Mouse (Mus musculus) lung, adult 18-20 months (tissue): Measurements from ENCODE around the gene Elavl1.
"Not testable (repeated sequence)": the region's sequence is repeated elsewhere in the genome, so short reads cannot be mapped to it uniquely, and the experiment has no call there.

Experiments
- DNase-seq, 2 experiments: peaks; one replicate each; pipeline ENCODE4 v3.0.0; 2022; ENCODE audit warnings: mixed read lengths in 2 of 2

The Elavl1 gene

DNA sequence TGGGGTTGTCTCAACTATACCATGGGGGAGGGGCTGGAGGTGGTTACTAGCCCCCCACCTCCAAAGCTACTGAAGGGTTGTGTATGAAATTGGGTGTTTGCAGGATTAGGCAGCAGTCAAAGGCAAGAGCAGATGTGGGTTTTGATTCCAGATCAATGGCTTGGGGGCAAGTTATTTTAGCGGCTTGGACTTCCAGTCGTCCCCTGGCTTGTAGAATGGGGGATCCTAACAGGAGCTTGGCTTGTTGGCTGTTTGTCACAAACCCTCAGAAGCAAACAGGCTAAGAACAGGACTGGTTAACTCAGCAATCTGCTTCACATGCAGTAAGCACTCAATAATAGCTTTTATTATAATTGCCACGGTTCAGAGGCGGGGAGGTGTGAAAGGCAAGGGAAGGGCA lies 67.9 kb downstream of the Elavl1 start:
- no peak for DNase-seq

DNA sequence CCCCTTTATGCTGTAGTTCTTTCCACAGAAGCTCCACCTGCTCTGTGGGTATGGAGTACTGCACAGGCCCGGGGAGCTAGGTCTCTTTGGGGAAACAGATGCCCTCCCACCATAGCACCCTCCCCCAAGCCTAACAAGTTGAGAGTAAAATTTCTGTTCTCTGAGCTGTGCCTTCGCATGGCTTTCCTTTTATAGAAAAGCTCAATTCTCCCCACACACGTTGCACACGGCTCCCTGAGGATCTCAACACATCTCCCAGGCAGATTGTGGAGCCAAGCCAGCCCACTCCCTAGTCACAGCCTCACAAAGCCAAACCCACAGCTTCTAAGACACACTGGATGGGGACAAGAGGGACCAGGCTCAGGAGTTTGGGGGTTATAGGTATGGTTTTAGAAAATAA lies 68.3 kb downstream of the Elavl1 start:
- DNase-seq = no peak

DNA sequence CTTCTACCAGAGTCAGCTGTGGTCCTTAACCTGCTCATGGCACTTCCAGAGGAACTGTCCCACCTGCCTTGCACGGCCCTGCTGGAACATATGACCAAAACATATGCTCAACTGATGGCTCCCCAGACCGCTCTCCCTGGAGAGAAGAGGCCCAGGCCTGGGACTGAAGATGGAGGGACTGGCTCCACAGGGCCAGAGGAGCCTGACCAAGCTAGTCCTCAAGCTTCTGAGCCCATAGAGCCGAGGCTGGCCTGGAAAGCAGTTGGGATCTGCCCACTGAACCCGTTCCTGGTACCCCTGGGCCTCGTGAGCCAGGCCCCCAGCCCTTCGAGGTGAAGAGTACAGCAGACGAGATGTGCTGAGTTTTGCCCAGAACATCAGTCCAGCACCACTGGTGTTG lies 69.7 kb downstream of the Elavl1 start:
- DNase-seq = not testable (repeated sequence)

DNA sequence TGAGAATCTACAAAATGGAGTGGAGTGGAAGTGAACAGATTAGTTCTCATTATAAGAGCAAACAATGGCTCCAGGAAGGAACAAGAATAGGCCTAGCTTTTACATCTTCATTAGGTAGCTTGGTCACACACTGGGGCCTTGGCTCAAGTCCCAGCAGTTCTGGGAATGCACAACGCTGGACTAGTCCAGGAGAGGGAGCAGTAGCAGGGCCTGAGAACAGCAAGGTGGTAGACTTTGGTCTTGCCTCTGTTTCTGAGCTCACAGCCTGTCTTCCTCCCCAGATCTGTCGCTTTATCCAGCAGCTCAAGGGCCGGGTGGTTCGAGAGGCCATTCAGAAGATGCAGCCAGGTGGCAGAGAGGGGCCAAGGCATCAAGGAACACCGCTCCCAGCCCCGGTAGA lies 71.2 kb downstream of the Elavl1 start:
- peak in 1 of 2 experiments; percentile 34 for DNase-seq

DNA sequence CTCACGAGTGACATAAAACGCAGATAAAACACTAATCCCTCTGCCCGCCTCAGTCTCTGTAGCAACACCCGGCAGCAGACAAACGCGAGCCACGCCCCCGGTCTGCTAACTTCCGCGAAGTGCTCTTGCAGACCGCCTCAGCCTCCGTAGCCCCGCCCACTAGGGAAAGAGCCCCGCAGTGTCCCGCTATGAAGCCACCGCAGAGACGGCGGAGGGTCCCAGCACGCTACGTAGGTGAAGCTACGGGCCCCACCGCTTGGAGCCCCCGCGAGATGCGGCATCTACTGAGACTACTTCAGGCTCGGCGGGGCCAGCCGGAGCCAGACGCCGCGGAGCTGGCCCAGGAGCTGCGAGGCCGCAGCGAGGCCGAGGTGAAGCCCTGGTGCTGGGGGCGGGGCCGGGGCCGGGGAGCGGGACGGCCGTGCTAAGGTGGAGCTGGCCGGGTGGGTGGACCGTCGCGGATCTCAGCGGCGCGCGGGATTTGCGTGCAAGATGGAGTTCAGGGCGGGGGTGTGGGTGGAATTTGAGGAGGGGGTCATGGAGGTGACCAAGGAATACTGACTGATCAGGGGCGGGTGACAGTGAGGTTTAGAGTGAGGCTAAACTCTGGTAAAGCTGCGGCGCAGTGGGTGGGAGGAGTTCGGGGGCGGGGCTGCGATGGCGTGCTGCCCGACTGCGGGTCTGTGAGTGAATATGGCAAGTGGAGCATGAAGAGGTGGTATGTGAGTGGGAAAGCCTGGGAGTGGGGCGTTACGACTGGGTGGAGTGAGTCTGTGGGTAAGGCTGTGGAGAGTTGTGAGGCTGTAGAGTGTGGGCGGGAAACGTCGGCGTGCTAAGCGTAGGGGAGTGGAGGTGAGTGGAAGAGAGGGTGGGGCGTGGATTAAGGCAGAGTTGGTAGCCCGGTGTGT lies 72.0 kb downstream of the Elavl1 start, which contains the start of gene Snapc2:
Gene Snapc2, plus strand, starts transcription at position 147 of the 908 bp plus-strand sequence.
- peak; percentile 95 to 97 for DNase-seq

DNA sequence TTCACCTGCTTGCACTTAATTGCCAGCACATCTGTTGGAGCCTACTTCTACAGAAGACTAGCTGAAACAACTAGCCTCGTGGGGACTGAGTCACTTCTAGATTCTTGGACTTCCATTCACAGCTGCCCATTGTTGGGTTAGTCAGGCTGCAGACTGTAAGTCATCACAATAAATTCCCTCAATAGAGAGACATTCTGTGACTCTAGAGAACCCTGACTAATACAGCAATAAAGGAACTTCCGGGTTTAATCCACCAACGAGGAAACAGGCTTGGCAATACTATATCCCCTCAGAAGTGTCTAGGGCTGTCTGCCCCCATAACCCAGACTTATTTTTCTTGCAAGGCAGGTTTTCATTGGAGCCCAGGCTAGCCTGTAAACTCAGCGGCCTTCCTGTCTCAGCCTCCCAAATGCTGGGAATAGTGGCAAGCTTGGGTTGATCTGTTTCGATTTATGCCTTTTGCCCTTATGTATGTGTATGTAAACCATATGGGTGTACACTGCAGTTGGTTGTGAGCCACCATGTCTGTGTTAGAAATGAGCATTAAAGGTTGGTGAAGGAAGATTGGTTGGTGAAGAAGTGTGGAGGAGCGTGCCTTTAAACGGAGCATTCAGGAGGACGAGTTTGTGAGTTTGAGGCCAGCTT lies 73.0 kb downstream of the Elavl1 start:
- DNase-seq = no peak

DNA sequence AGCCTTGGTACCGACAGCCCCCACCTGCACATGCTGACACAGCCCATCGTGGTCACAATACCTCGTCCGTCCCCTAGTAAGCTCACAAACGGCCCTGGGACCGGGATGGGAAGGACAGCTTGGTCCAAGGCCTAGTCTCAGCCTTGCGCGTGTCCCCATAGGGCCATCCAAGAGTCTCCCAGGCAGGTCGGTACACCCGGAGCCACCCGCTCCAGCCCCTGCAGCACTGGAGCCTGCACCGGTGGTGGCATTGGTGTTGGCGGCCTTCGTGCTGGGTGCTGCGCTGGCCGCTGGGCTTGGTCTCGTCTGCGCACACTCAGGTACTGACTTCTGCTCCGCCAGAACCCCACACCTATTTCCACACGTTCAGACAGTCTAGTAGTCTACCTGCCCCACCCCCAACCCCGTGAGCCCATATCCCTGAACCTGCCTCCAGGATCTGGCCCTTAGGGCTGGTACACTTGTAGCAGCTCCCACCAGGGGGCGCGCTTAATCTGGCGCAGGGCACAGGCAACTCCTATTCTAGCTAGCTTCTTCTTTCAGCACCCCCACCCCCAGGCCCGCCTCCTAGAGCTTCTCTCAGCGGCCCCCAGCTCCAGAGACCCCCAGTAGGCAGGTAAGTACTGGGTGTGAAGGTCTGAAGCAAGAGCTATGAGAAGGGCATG lies 74.8 kb downstream of the Elavl1 start:
- peak; percentile 75 to 84 for DNase-seq

DNA sequence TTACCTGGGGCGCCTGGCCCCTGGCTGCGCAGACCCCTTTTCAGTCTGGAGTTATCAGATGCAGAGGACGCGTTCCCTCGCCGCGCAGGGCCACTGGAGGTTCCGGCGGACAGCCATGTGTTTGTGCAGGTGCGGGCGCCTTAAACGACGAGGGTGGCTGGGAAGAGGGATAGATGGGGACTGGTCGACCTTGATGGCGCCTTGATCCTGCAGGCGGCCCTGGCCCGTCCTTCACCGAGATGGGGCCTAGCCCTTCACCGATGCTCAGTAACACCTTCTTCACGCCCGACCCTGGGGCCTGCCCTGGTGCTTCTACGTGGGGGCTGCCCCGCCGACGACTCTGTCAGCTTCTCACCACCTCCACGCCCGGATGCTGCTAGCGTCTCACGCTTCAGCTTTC lies 76.0 kb downstream of the Elavl1 start:
- no peak for DNase-seq

DNA sequence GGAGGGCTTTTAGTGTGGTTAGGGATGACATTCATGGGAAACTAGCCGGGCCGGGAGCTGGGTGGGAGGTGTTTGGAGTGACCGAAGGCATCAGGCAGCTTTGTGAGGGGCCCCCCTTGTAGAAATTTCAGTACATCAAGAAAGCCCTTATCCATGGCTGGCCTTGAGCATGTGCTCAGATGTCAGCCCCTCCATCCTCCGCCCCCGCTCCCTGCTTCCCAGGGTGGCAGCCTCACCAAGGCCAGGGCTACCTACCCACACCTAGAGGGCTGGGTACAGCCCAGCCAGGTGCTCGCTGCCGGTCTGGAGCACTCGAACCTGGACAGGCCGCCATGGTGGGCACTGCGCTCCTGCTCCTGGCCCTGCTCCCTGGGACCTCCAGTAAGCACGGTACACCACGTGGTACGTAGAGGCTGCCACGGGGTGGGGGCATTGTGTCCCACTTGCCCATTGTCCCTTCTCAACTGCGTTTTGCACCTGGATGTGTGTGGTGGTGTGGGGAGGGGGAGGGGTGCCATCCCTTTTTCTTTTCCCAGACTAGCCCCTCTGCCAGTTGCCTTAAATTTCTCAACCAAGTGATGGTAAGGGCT lies 77.2 kb downstream of the Elavl1 start, which contains the start of gene Tgfbr3l:
Gene Tgfbr3l, plus strand, starts transcription at position 264 of the 590 bp plus-strand sequence.
- DNase-seq = no peak

DNA sequence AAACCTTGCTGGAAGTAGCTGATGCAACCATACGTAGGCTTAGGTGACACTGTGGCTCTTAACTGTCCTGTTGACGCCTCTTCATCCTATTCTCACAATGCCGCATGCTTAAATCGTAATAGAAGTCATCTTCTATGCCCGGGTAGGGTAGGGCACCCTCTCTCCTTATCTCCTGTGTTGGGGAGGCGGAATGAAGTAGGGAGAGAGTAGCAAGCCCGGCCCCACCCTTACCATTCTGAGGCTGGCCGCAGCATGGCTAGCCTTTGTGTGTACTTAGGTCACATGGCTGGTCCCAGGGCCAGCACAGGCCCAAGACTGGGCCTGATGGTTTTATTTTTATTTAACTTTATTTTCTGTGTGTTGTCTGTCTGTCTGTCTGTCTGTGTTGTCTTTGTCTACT lies 78.0 kb downstream of the Elavl1 start:
- DNase-seq = no peak

DNA sequence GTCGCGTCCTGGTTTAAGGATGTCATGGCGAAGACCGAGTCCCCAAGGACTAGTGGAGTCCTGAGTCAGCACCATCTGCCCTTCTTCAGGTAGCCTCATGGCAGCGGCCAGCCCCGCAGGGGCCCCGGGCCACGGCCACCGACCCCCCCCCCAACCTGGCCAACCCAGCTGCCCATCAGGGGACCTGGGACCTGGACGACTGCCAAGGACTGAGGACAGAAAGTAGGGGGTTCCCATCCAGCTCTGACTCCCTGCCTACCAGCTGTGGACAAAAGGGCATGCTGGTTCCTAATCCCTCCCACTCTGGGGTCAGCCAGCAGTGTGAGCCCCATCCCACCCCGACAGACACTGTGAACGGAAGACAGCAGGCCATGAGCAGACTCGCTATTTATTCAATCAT lies 79.5 kb downstream of the Elavl1 start:
- no peak for DNase-seq

DNA sequence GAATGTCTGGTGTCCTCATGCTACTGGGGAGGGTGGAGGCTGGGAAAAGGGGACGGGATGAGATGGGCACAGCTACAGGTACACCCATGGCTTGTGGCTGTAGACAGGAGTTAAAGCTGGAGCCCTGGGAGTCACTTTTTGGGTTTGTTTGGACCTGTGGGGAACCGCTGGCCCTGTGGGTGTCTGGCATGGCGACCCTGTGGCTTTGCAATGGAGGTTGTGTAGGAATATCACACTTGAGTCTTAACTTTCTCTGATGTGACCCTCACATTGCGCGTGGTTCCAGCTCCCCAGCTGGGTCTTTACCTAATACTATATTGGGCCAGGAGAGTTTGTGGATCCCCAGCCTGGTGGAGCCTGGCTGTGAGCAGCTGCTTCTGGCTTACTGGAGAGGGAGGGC lies 80.2 kb downstream of the Elavl1 start:
- no peak for DNase-seq

DNA sequence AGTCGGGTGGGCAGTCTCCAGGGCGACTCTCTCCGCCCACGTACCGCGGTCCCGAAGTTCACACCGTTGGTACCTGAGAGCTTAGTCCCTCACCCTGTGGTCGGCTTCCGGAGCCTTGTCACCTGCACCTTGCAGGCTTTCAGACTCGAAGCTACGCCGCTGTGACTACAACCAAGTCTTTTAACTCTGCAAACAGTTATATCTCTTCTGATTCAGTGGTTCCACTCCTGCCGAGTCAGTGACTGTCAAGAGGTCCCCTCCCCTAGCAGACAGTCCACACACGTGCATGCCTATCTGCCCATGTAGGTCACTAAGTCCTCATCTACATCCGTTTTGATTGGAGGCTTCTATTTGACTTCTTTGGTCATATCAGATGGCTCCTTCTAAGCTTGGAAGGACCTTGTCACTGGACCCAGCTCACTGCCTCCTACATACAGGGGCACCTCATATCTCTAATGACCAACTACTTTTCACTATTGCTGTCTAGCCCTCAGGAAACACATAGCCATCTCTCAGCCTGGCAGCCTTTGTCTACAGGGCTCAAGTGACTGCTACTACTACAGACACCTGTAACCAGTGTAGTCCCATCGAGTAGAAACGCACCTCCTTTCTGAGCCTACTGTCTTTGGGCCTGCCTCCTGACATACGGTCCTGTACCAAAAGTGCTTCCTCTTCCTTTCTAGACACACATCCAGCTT lies 85.9 kb downstream of the Elavl1 start:
- DNase-seq = no peak

DNA sequence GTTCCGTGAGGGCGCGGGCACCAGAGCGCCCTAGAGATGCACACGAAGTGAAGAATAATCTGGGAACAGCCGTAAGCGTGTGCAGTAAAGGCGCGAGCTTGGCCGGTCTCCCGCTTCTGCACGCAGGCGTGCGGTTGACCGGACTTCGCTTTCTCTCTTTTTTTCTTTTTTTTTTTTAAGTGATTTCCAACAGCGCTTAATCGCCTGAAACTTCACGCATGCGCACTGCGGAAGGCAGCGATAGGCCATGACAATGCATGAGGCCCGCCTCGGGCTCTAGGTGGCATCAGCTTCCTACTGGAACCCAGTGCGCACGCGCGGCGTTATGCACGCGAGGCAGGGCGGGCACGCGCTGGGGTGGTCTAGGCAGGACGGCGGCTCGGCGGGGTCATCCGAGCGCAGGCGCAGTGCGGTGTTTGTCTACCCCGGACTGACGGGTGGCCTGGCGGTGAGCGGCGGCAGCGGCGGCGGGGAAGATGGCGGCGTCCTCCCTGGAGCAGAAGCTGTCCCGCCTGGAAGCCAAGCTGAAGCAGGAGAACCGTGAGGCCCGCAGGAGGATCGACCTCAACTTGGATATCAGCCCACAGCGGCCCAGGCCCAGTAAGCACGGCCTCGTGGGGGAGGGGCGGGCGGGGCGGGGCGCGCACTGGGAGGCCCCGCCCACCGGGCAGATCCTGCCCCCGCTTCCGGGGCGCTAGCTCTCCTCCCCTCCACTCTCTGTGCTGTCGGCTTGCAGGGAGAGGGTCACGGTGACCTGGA lies 86.6 kb downstream of the Elavl1 start, which contains the start of the genes Map2k7 and Gm49320:
Gene Map2k7, plus strand, starts transcription at position 307 of the 759 bp plus-strand sequence.
Gene Gm49320, plus strand, starts transcription at position 432 of the 759 bp plus-strand sequence.
- DNase-seq = peak; percentile 100

DNA sequence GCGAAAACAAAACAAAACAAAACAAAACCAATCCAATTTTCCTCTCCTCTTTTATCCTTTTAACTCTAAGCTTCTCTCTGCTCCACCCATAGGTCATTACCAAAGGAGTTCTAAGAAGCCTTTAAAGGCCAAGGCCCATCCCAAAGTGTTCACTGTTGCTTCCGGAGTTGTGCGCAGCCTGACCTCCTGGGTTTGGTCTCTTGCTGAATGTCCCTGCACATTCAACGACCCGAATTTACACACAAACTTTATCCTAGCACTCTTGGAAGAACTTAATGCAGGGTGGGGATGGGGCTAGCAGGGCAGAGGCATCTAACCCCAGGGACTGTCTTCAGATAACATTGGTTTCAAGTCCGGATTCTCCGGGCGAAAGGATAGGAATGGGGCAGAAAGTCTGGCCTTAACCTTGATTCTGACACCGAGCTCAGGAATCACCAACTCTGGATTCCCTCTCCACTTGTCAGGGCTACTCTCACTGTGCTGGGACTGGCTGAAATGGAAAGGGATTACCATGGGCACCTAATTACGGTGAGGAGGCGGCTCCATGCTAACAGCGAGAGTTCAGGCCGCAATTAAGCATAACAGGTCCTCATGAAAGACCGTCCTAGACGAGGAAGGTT lies 87.3 kb downstream of the Elavl1 start:
- DNase-seq = peak in 1 of 2 experiments; percentile 24
